Mouse (Mus musculus): ENCODE measurements around the gene Gm21828.
"Not testable (repeated sequence)": the region's sequence is repeated elsewhere in the genome, so short reads cannot be mapped to it uniquely, and the experiment has no call there.

- TF ChIP-seq EP300, CTCF (IDR thresholded peaks at IDR 0.05; ENCODE audit: low read depth): not testable (repeated sequence)
Observed at GRCm38 (mm10) chrY:13252091-13252490, 28.4 kb upstream of the Gm21828 start, which contains the start of the genes Gm21440 and Gm21454.

All from heart, postnatal 0 days (tissue).